Mouse (Mus musculus) hindbrain, embryonic 10.5 days (tissue): Measurements from ENCODE around the gene Nos1. TPM values are rescaled to one million over a fixed set of nuclear protein-coding genes. Genes with fewer than 3 reads are reported as not detected.

Experiments used
- DNase-seq: peaks from one replicate; pipeline ENCODE4 v3.0.0-alpha.2; 2017; ENCODE audit warnings: low spot score
- H3K27ac ChIP-seq: fragments of 300-500 bp; sonication (generic); 2 replicates; pipeline ENCODE4 v1.5.1; 2016; ENCODE audit warnings: mild to moderate bottlenecking, moderate library complexity
- H3K27me3 ChIP-seq: fragments of 300-500 bp; sonication (generic); 2 replicates; pipeline ENCODE4 v1.6.1; 2016; ENCODE audit warnings: mild to moderate bottlenecking; ENCODE audit not compliant: poor library complexity, insufficient read depth, severe bottlenecking
- H3K36me3 ChIP-seq: fragments of 300-500 bp; sonication (generic); 2 replicates; pipeline ENCODE4 v1.6.1; 2016; ENCODE audit warnings: mild to moderate bottlenecking, moderate library complexity
- H3K4me1 ChIP-seq: fragments of 300-500 bp; sonication (generic); replicated peaks from 2 replicates; pipeline ENCODE4 v1.6.1; 2016; ENCODE audit warnings: mild to moderate bottlenecking
- H3K4me3 ChIP-seq: fragments of 300-500 bp; sonication (generic); 2 replicates; pipeline ENCODE4 v1.5.1; 2016; ENCODE audit warnings: mild to moderate bottlenecking, moderate library complexity
- H3K9me3 ChIP-seq: fragments of 300-500 bp; sonication (generic); 2 replicates; pipeline ENCODE4 v1.6.1; 2016; ENCODE audit warnings: mild to moderate bottlenecking, moderate library complexity
- WGBS: fragments of 180-500 bp; shearing (Covaris S2); methylation state at CpG from one replicate; pipeline ENCODE4 v1.1.7; 2016; 5-methylcytosine and 5-hydroxymethylcytosine counted together
- polyA plus RNA-seq: library from polyadenylated mRNA; unstranded; fragments of >200 nt; fragmentation: Nextera tagmentation; extraction: Ambion mirVana; gene quantifications from 2 replicates; pipeline ENCODE4 v1.2.1, GENCODE M21; 2016

Nos1 gene
- polyA plus RNA-seq, 1 experiment from 2014 or later, result 0.33 TPM

GRCm38 (mm10) chr5:117841651-117842347 is 61.0 kb downstream of the Nos1 start:
- H3K27ac ChIP-seq, result no peak overlapping the region
- peaks cover 42% of the 10 kb centered on the region for H3K4me1 ChIP-seq
- peak; percentile 48 for DNase-seq
- under 1% methylated on average over 43 of the region's 44 CpGs for WGBS
- peak overlapping the region; percentile 43 for H3K4me3 ChIP-seq
- peaks cover 86% of the 10 kb centered on the region for H3K27me3 ChIP-seq
- no peaks in the 10 kb centered on the region for H3K9me3 ChIP-seq
- no peaks in the 10 kb centered on the region for H3K36me3 ChIP-seq

- 6% methylated on average over 14 of the region's 14 CpGs for WGBS
- H3K27me3 ChIP-seq, result peaks cover 82% of the 10 kb centered on the region
- H3K4me3 ChIP-seq, result peak overlapping the region; percentile 43
- H3K27ac ChIP-seq, result no peak overlapping the region
- H3K9me3 ChIP-seq, result no peaks in the 10 kb centered on the region
- peaks cover 34% of the 10 kb centered on the region for H3K4me1 ChIP-seq
- no peak for DNase-seq
- no peaks in the 10 kb centered on the region for H3K36me3 ChIP-seq
Measured at GRCm38 (mm10) chr5:117842699-117843098, 61.9 kb downstream of the Nos1 start.

GRCm38 (mm10) chr5:117844611-117845010 is 63.8 kb downstream of the Nos1 start:
- DNase-seq, result no peak
- H3K4me3 ChIP-seq, result no peak overlapping the region
- WGBS, result 35% methylated on average over 1 of the region's 1 CpGs
- H3K36me3 ChIP-seq, result no peaks in the 10 kb centered on the region
- H3K4me1 ChIP-seq, result peaks cover 29% of the 10 kb centered on the region
- H3K27me3 ChIP-seq, result peaks cover 63% of the 10 kb centered on the region
- no peak overlapping the region for H3K27ac ChIP-seq
- no peaks in the 10 kb centered on the region for H3K9me3 ChIP-seq

GRCm38 (mm10) chr5:117850474-117850873 is 69.6 kb downstream of the Nos1 start:
- Histone ChIP-seq H3K27me3 (peaks cover 21% of the 10 kb centered on the region), H3K4me1 (no peaks in the 10 kb centered on the region), H3K9me3 (no peaks in the 10 kb centered on the region), H3K36me3 (no peaks in the 10 kb centered on the region), H3K27ac (no peak overlapping the region), H3K4me3 (no peak overlapping the region)
- 80% methylated on average over 12 of the region's 12 CpGs for WGBS
- DNase-seq, result no peak

GRCm38 (mm10) chr5:117853741-117854140 is 72.9 kb downstream of the Nos1 start:
- Histone ChIP-seq H3K27ac (no peak overlapping the region), H3K9me3 (no peaks in the 10 kb centered on the region), H3K4me1 (no peaks in the 10 kb centered on the region), H3K4me3 (no peak overlapping the region), H3K36me3 (no peaks in the 10 kb centered on the region), H3K27me3 (peaks cover 20% of the 10 kb centered on the region; the same call in 1 of the 2 replicates)
- 82% methylated on average over 10 of the region's 10 CpGs for WGBS
- DNase-seq, result no peak

- peak overlapping the region; percentile 66 for H3K27ac ChIP-seq
- DNase-seq, result peak; percentile 32
- H3K9me3 ChIP-seq, result no peaks in the 10 kb centered on the region
- no peaks in the 10 kb centered on the region for H3K36me3 ChIP-seq
- peaks cover 41% of the 10 kb centered on the region for H3K27me3 ChIP-seq
- H3K4me1 ChIP-seq, result peaks cover 23% of the 10 kb centered on the region
- no peak overlapping the region; the same call in 1 of the 2 replicates for H3K4me3 ChIP-seq
- 12% methylated on average over 13 of the region's 13 CpGs for WGBS
Measured at GRCm38 (mm10) chr5:117864588-117865300, 83.9 kb downstream of the Nos1 start.

GRCm38 (mm10) chr5:117865876-117866275 is 85.0 kb downstream of the Nos1 start:
- Histone ChIP-seq H3K4me3 (no peak overlapping the region), H3K27me3 (peaks cover 41% of the 10 kb centered on the region), H3K36me3 (no peaks in the 10 kb centered on the region), H3K4me1 (peaks cover 18% of the 10 kb centered on the region), H3K27ac (no peak overlapping the region), H3K9me3 (no peaks in the 10 kb centered on the region)
- no peak for DNase-seq
- 60% methylated on average over 16 of the region's 16 CpGs for WGBS

- Histone ChIP-seq H3K4me3 (no peak overlapping the region), H3K4me1 (peaks cover 10% of the 10 kb centered on the region; the same call in 1 of the 2 replicates), H3K9me3 (peaks cover 1% of the 10 kb centered on the region; the same call in 1 of the 2 replicates), H3K27me3 (peaks cover 2% of the 10 kb centered on the region; the same call in 1 of the 2 replicates), H3K27ac (no peak overlapping the region), H3K36me3 (no peaks in the 10 kb centered on the region)
- WGBS, result 65% methylated on average over 1 of the region's 1 CpGs
- no peak for DNase-seq
Measured at GRCm38 (mm10) chr5:117871614-117872013, 90.8 kb downstream of the Nos1 start.

- Histone ChIP-seq H3K27me3 (no peaks in the 10 kb centered on the region), H3K4me1 (peaks cover 10% of the 10 kb centered on the region; the same call in 1 of the 2 replicates), H3K4me3 (no peak overlapping the region), H3K9me3 (peaks cover 9% of the 10 kb centered on the region; the same call in 1 of the 2 replicates), H3K36me3 (no peaks in the 10 kb centered on the region), H3K27ac (no peak overlapping the region)
- WGBS, result 92% methylated on average over 8 of the region's 8 CpGs
- DNase-seq, result no peak
Measured at GRCm38 (mm10) chr5:117873807-117874206, 93.0 kb downstream of the Nos1 start.

- Histone ChIP-seq H3K9me3 (peaks cover 9% of the 10 kb centered on the region; the same call in 1 of the 2 replicates), H3K4me1 (peaks cover 14% of the 10 kb centered on the region; the same call in 1 of the 2 replicates), H3K27ac (no peak overlapping the region), H3K36me3 (no peaks in the 10 kb centered on the region), H3K27me3 (no peaks in the 10 kb centered on the region), H3K4me3 (no peak overlapping the region)
- WGBS, result 83% methylated on average over 7 of the region's 7 CpGs
- DNase-seq, result no peak
Measured at GRCm38 (mm10) chr5:117874236-117874635, 93.4 kb downstream of the Nos1 start.

GRCm38 (mm10) chr5:117879136-117879535 is 98.3 kb downstream of the Nos1 start:
- WGBS, result 46% methylated on average over 14 of the region's 14 CpGs
- no peak for DNase-seq
- Histone ChIP-seq H3K36me3 (no peaks in the 10 kb centered on the region), H3K4me1 (0 out of 2 replicates have a peak, but pooled peaks cover 4% of the 10 kb centered on the region), H3K4me3 (no peak overlapping the region), H3K9me3 (peaks cover 9% of the 10 kb centered on the region; the same call in 1 of the 2 replicates), H3K27ac (no peak overlapping the region), H3K27me3 (no peaks in the 10 kb centered on the region)

GRCm38 (mm10) chr5:117880916-117881555 is 100.2 kb downstream of the Nos1 start:
- Histone ChIP-seq H3K4me3 (no peak overlapping the region), H3K36me3 (no peaks in the 10 kb centered on the region), H3K27ac (no peak overlapping the region), H3K9me3 (peaks cover 9% of the 10 kb centered on the region; the same call in 1 of the 2 replicates), H3K4me1 (0 out of 2 replicates have a peak, but pooled peaks cover 4% of the 10 kb centered on the region), H3K27me3 (no peaks in the 10 kb centered on the region)
- 90% methylated on average over 9 of the region's 9 CpGs for WGBS
- DNase-seq, result no peak
